Mouse (Mus musculus) cerebellum, adult 11 months (tissue): ENCODE results near the gene Setd1b.

Experiments
- DNase-seq: peaks from one replicate; pipeline ENCODE4 v3.0.0; 2022

Gene Setd1b

GRCm38 (mm10) chr5:123142161-123143157 lies at the start of gene Setd1b:
Setd1b (plus strand) TSS chr5:123142193.
- DNase-seq = no peak

- no peak for DNase-seq
Observed at GRCm38 (mm10) chr5:123093077-123093633, 48.8 kb upstream of the Setd1b start.

GRCm38 (mm10) chr5:123094238-123094991 lies 47.6 kb upstream of the Setd1b start:
- no peak for DNase-seq

- DNase-seq = no peak
Observed at GRCm38 (mm10) chr5:123096299-123096698, 45.7 kb upstream of the Setd1b start.

- DNase-seq = no peak
Observed at GRCm38 (mm10) chr5:123098487-123098886, 43.5 kb upstream of the Setd1b start.

GRCm38 (mm10) chr5:123102376-123102775 lies 39.6 kb upstream of the Setd1b start:
- DNase-seq = no peak

- no peak for DNase-seq
Observed at GRCm38 (mm10) chr5:123103556-123103955, 38.4 kb upstream of the Setd1b start.

- no peak for DNase-seq
Observed at GRCm38 (mm10) chr5:123104769-123105168, 37.2 kb upstream of the Setd1b start.

- DNase-seq = no peak
Observed at GRCm38 (mm10) chr5:123109452-123110203, 32.4 kb upstream of the Setd1b start.

- no peak for DNase-seq
Observed at GRCm38 (mm10) chr5:123110296-123110721, 31.7 kb upstream of the Setd1b start.

GRCm38 (mm10) chr5:123114109-123114508 lies 27.9 kb upstream of the Setd1b start:
- DNase-seq = no peak

GRCm38 (mm10) chr5:123114924-123115323 lies 27.1 kb upstream of the Setd1b start:
- no peak for DNase-seq

GRCm38 (mm10) chr5:123116080-123116479 lies 25.9 kb upstream of the Setd1b start:
- no peak for DNase-seq

- DNase-seq = peak; percentile 69
Observed at GRCm38 (mm10) chr5:123117257-123117656, 24.7 kb upstream of the Setd1b start.

- DNase-seq = no peak
Observed at GRCm38 (mm10) chr5:123117773-123118172, 24.2 kb upstream of the Setd1b start.

GRCm38 (mm10) chr5:123118826-123119225 lies 23.2 kb upstream of the Setd1b start:
- DNase-seq = no peak

GRCm38 (mm10) chr5:123120624-123121215 lies 21.3 kb upstream of the Setd1b start:
- no peak for DNase-seq

GRCm38 (mm10) chr5:123122181-123122580 lies 19.8 kb upstream of the Setd1b start:
- no peak for DNase-seq

GRCm38 (mm10) chr5:123125105-123125504 lies 16.9 kb upstream of the Setd1b start:
- DNase-seq = no peak

GRCm38 (mm10) chr5:123125638-123126406 lies 16.2 kb upstream of the Setd1b start:
- DNase-seq = no peak

GRCm38 (mm10) chr5:123127031-123127430 lies 15.0 kb upstream of the Setd1b start:
- no peak for DNase-seq
